Mouse (Mus musculus) heart, embryonic 16.5 days (tissue): Measurements from ENCODE around the gene Agmo. TPM values are rescaled to one million over a fixed set of nuclear protein-coding genes. Genes with fewer than 3 reads are reported as not detected.

Experiments used
- ATAC-seq: fragments of 200-750 bp; cut with Nextera tagmentation; replicated peaks from 2 replicates; pipeline ENCODE4 v1.8.0; 2017; ENCODE audit warnings: moderate number of reproducible peaks; ENCODE audit not compliant: insufficient read depth, low FRiP score; ENCODE audit errors: extremely low read depth
- H3K27ac ChIP-seq: fragments of 300-500 bp; sonication (generic); 2 replicates; pipeline ENCODE4 v1.5.1; 2014; ENCODE audit warnings: mild to moderate bottlenecking, low read length, control low read depth, moderate library complexity
- H3K27me3 ChIP-seq: fragments of 300-500 bp; sonication (generic); 2 replicates; pipeline ENCODE4 v1.6.1; 2014; ENCODE audit warnings: low read length, mixed read lengths; ENCODE audit not compliant: control insufficient read depth, insufficient read depth
- H3K36me3 ChIP-seq: fragments of 300-500 bp; sonication (generic); 2 replicates; pipeline ENCODE4 v1.6.1; 2014; ENCODE audit not compliant: control insufficient read depth, insufficient read depth
- H3K4me1 ChIP-seq: fragments of 300-500 bp; sonication (generic); 2 replicates; pipeline ENCODE4 v1.6.1; 2014; ENCODE audit warnings: low read length, mixed read lengths; ENCODE audit not compliant: control insufficient read depth, insufficient read depth
- H3K4me2 ChIP-seq: fragments of 300-500 bp; sonication (generic); 2 replicates; pipeline ENCODE4 v1.6.1; 2014; ENCODE audit warnings: low read depth, mild to moderate bottlenecking, control low read depth, low read length
- H3K4me3 ChIP-seq: fragments of 300-500 bp; sonication (generic); 2 replicates; pipeline ENCODE4 v1.5.1; 2014; ENCODE audit warnings: mild to moderate bottlenecking, control low read depth, low read length
- H3K9ac ChIP-seq: fragments of 300-500 bp; sonication (generic); 2 replicates; pipeline ENCODE4 v1.6.1; 2014; ENCODE audit warnings: low read length, control low read depth
- H3K9me3 ChIP-seq: fragments of 300-500 bp; sonication (generic); replicated peaks from 2 replicates; pipeline ENCODE4 v1.6.1; 2016; ENCODE audit warnings: low read length; ENCODE audit not compliant: control insufficient read depth
- WGBS: fragments of 180-500 bp; shearing (Covaris S2); extraction: QIAGEN DNeasy Blood & Tissue Kit; methylation state at CpG from one replicate; pipeline ENCODE4 v1.1.7; 2014; 5-methylcytosine and 5-hydroxymethylcytosine counted together
- polyA plus RNA-seq: library from polyadenylated mRNA; unstranded; fragments of >200 nt; fragmentation: Nextera tagmentation; extraction: Ambion mirVana; gene quantifications from 2 replicates; pipeline ENCODE4 v1.2.1, GENCODE M21; 2015

The Agmo gene
- polyA plus RNA-seq, 1 experiment from 2014 or later, result 0.33 TPM

DNA sequence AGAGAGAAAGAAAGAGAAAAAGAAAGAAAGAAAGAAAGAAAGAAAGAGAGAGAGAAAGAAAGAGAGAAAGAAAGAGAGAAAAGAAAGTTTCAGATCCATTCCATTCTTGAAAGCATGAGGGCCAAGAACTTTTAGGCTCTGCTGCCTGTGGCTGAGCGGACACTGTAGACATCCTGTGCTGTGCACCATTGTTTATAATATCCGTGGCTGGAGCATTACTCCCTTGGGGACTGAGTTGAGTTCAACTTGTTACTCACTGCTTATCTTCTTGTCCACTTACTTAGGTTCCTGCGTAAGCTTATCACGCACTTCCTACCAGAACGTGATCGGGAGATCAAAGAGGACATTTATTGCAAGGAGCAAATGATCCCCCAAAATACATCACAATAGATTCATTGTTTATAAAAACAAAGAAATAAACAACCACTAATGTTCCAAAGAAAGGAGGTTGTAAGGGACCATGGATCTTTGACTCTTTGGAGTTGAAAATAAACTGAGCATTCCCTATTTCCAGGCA lies 27.3 kb downstream of the Agmo start:
- Histone ChIP-seq H3K9ac (no peak overlapping the region), H3K27me3 (no peaks in the 10 kb centered on the region), H3K4me3 (no peak overlapping the region), H3K9me3 (no peaks in the 10 kb centered on the region), H3K36me3 (no peaks in the 10 kb centered on the region), H3K4me1 (no peaks in the 10 kb centered on the region), H3K4me2 (no peak overlapping the region), H3K27ac (no peak overlapping the region)
- 32% methylated on average over 6 of the region's 6 CpGs for WGBS
- no peak for ATAC-seq

GRCm38 (mm10) chr12:37272660-37273059 lies 31.2 kb downstream of the Agmo start:
- H3K4me3 ChIP-seq, result no peak overlapping the region
- no peak for ATAC-seq
- no peaks in the 10 kb centered on the region for H3K9me3 ChIP-seq
- H3K27me3 ChIP-seq, result no peaks in the 10 kb centered on the region
- no peak overlapping the region for H3K4me2 ChIP-seq
- H3K36me3 ChIP-seq, result no peaks in the 10 kb centered on the region
- 62% methylated on average over 3 of the region's 3 CpGs for WGBS
- no peaks in the 10 kb centered on the region for H3K4me1 ChIP-seq
- no peak overlapping the region for H3K27ac ChIP-seq
- H3K9ac ChIP-seq, result no peak overlapping the region

DNA sequence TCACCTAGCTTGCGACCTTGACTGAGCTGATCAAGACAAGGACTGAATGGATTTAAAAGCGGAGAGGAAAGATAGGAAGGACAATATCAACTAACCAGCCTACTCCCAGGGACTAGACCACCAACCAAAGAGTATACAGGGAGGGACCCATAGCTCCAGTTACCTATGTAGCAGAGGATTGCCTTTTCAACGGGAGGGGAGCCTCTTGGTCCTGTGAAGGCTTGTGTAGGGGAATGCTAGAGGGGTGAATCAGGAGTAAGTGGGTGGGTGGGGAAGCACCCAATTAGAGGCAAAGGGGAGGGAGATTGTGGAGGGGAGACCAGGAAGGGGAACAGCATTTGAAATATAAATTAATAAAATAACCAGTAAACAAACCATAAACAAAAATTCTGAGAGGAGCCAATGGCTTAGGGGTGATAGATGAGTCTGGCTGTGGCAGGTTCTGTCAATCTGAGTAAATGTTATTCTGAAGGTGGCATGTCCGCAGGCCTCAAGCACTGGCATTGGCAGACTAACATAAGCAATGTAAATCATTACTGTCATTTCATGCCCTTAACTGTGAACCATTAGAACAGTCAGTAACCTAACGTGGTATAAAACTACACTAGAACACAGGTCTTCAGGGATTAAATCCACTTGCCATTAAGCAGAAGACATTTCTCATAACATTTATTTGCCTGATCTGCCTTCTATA lies 32.7 kb downstream of the Agmo start:
- ATAC-seq, result no peak
- no peaks in the 10 kb centered on the region for H3K9me3 ChIP-seq
- H3K4me2 ChIP-seq, result no peak overlapping the region
- H3K36me3 ChIP-seq, result no peaks in the 10 kb centered on the region
- H3K27ac ChIP-seq, result no peak overlapping the region
- H3K27me3 ChIP-seq, result no peaks in the 10 kb centered on the region
- WGBS, result 73% methylated on average over 5 of the region's 5 CpGs
- H3K9ac ChIP-seq, result no peak overlapping the region
- no peak overlapping the region for H3K4me3 ChIP-seq
- H3K4me1 ChIP-seq, result no peaks in the 10 kb centered on the region

DNA sequence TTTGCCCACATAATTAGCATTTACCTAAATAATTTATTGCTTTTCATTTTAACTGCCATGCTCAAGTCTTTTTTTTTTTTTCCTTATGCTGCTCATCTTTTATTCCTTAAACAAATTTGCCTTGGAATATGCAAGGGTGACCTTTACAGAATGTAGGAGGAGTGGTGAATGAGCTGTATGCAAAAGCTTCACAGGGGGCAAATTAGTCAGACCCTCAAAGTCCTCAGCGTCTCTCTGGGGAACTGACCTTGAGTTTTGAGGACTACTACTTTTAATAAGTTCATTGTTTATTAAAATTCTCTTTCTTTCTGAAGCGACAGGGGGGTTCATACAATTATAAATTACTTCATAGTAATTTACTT lies 33.2 kb downstream of the Agmo start:
- Histone ChIP-seq H3K27ac (no peak overlapping the region), H3K4me1 (no peaks in the 10 kb centered on the region), H3K36me3 (no peaks in the 10 kb centered on the region), H3K9me3 (no peaks in the 10 kb centered on the region), H3K9ac (no peak overlapping the region), H3K4me2 (no peak overlapping the region), H3K27me3 (no peaks in the 10 kb centered on the region), H3K4me3 (no peak overlapping the region)
- 45% methylated on average over 2 of the region's 2 CpGs for WGBS
- ATAC-seq, result no peak

- Histone ChIP-seq H3K4me3 (no peak overlapping the region), H3K36me3 (no peaks in the 10 kb centered on the region), H3K9me3 (no peaks in the 10 kb centered on the region), H3K4me2 (no peak overlapping the region), H3K27ac (no peak overlapping the region), H3K9ac (no peak overlapping the region), H3K4me1 (no peaks in the 10 kb centered on the region), H3K27me3 (no peaks in the 10 kb centered on the region)
- no peak for ATAC-seq
- WGBS, result 42% methylated on average over 1 of the region's 1 CpGs
Observed at GRCm38 (mm10) chr12:37306956-37307466, 65.6 kb downstream of the Agmo start.

DNA sequence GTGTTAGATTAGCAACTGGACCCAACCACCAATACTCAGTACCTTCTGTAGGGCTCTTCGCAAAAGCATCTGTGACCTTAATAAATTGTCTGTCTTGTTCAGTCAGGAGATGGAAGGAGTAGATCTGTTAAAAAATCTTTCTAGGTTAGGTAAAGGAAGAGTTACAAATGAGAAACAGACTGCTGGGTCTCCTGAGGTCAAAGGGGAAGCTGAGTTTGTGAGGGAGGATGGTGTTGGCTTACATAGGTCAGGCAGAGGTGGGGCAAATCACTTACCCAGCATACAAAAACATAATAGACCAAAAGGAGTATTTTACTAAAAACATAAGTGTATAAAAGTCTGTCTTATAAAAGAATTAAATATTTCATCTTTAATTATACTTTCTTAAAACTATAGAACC lies 69.3 kb downstream of the Agmo start:
- no peaks in the 10 kb centered on the region for H3K4me1 ChIP-seq
- H3K4me2 ChIP-seq, result no peak overlapping the region
- no peaks in the 10 kb centered on the region for H3K9me3 ChIP-seq
- no peaks in the 10 kb centered on the region for H3K27me3 ChIP-seq
- no peak for ATAC-seq
- H3K36me3 ChIP-seq, result no peaks in the 10 kb centered on the region
- no peak overlapping the region for H3K27ac ChIP-seq
- 80% methylated on average over 1 of the region's 1 CpGs for WGBS
- H3K9ac ChIP-seq, result no peak overlapping the region
- no peak overlapping the region for H3K4me3 ChIP-seq

- H3K36me3 ChIP-seq, result no peaks in the 10 kb centered on the region
- no peak overlapping the region for H3K4me2 ChIP-seq
- no peak overlapping the region for H3K9ac ChIP-seq
- H3K9me3 ChIP-seq, result no peaks in the 10 kb centered on the region
- no peaks in the 10 kb centered on the region for H3K4me1 ChIP-seq
- H3K27ac ChIP-seq, result no peak overlapping the region
- H3K4me3 ChIP-seq, result no peak overlapping the region
- WGBS, result 49% methylated on average over 3 of the region's 3 CpGs
- no peaks in the 10 kb centered on the region for H3K27me3 ChIP-seq
- ATAC-seq, result no peak
Observed at GRCm38 (mm10) chr12:37322860-37323259, 81.4 kb downstream of the Agmo start.

GRCm38 (mm10) chr12:37334987-37335386 lies 93.5 kb downstream of the Agmo start:
- ATAC-seq, result no peak

GRCm38 (mm10) chr12:37344225-37344624 lies 102.8 kb downstream of the Agmo start:
- Histone ChIP-seq H3K4me3 (no peak overlapping the region), H3K27ac (no peak overlapping the region), H3K27me3 (no peaks in the 10 kb centered on the region), H3K36me3 (no peaks in the 10 kb centered on the region), H3K4me2 (no peak overlapping the region), H3K4me1 (no peaks in the 10 kb centered on the region), H3K9ac (no peak overlapping the region), H3K9me3 (no peaks in the 10 kb centered on the region)
- WGBS, result 67% methylated on average over 5 of the region's 5 CpGs
- ATAC-seq, result no peak

More at GRCm38 (mm10) chr12:37334987-37335386, 93.5 kb downstream of the Agmo start:
- Histone ChIP-seq H3K4me1 (no peaks in the 10 kb centered on the region), H3K36me3 (no peaks in the 10 kb centered on the region), H3K27ac (no peak overlapping the region), H3K4me3 (no peak overlapping the region), H3K9me3 (no peaks in the 10 kb centered on the region), H3K9ac (no peak overlapping the region), H3K4me2 (no peak overlapping the region), H3K27me3 (no peaks in the 10 kb centered on the region)
- 58% methylated on average over 5 of the region's 5 CpGs for WGBS
